Mouse (Mus musculus) right cerebral cortex, postnatal 36 days (tissue): ENCODE measurements around the gene Anapc2.
"Not testable (repeated sequence)": the region's sequence is repeated elsewhere in the genome, so short reads cannot be mapped to it uniquely, and the experiment has no call there.

Source experiments
- DNase-seq, 2 experiments: peaks; one replicate each; pipeline ENCODE4 v3.0.0; 2022; ENCODE audit warnings: low spot score in 2 of 2, mixed read lengths in 1 of 2

Gene Anapc2

DNA sequence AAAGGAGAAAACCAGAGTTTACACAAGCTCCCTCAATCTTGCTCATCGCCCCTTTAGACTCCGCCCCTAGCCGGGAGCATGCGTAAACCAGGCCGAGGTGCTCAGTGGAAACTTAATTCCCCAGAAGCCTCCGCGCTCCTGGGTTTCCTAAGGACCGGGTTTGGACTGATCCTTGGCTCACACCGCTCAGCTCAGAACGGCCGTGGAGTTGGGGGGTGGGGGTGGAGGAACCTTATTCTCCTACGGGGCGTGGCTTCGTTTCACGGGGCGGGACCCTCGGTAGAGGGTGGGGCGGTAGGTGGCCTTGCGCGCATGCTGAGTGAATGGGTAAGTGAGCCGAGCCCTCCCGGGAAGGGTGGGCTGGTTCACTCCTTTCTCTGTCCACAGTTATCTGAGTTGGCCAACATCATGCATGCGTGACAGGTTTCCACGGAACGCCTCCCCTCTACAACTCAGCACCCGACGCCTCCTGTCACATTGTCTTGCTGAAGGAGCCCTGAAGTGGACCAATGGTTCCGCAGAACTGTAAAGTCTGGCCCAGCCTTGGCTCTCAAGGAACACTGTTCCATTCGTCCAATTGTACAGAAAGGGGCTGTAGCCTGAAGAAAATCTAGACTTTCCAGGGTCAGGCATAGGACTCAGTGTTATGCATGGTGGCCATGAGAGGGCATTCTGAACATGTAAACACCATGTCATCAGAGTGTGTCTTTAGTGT, 31.4 kb upstream of the Anapc2 start:
- DNase-seq = peak; percentile 61 to 73

GRCm38 (mm10) chr2:25241438-25241775, 30.9 kb upstream of the Anapc2 start:
- no peak for DNase-seq

GRCm38 (mm10) chr2:25242101-25242506, 30.2 kb upstream of the Anapc2 start, which contains the start of the genes Rnf208 and Cysrt1:
Gene Rnf208 (plus strand): TSS chr2:25242255.
Gene Cysrt1 (minus strand): TSS chr2:25242452.
- no peak for DNase-seq

DNA sequence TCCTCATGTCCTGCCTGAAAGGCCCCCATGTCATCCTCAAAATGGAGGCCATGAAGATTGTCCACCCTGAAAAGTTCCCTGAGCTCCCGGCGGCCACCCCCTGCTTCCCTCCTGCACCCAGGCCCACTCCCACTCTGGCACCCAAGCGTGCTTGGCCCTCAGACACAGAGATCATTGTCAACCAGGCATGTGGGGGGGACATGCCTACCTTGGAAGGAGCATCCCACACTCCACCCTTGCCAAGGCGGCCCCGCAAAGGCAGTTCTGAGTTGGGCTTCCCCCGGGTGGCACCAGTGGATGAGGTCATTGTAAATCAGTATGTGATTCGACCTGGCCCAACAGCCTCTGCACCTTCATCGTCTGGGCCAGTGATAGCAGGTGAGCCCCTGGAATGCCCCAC, 28.9 kb upstream of the Anapc2 start:
- DNase-seq = no peak

- DNase-seq = no peak
Measured at GRCm38 (mm10) chr2:25244144-25244543, 28.1 kb upstream of the Anapc2 start.

- DNase-seq = no peak
Measured at GRCm38 (mm10) chr2:25246183-25247072, 25.9 kb upstream of the Anapc2 start, which contains the start of gene AL732309.1. Gene AL732309.1 (minus strand): TSS chr2:25246863.

- DNase-seq = no peak
Measured at GRCm38 (mm10) chr2:25252331-25252730, 19.9 kb upstream of the Anapc2 start.

GRCm38 (mm10) chr2:25255284-25255779, 16.9 kb upstream of the Anapc2 start, which contains the start of gene Tmem203:
Gene Tmem203 (plus strand): TSS chr2:25255439.
- peak; percentile 75 to 77 for DNase-seq

DNA sequence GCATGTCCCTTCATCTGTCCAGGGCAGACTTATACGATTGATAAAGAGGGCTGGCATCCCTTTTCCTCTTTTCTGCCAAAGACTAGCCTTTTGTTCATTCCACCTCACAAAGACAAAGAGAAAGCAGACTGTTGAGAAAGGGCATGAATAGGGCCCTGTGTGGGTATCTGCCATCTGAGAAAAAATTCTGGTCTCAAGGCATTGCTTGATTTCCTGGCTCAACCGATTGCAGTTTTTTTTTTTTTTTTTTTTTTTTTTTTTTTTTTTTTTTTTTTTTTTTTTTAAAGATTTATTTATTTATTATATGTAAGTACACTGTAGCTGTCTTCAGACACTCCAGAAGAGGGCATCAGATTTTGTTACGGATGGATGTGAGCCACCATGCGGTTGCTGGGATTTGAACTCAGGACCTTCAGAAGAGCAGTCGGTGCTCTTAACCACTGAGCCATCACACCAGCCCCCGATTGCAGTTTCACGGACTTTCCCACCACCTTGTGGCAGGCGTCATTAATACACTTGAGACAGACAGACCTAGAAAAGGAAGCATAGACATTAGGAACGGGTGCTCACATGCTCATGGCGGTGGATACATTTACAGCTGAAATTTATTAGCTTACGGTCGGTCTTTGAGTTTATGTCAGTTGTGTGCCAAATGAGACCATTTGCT, 15.7 kb upstream of the Anapc2 start:
- not testable (repeated sequence) for DNase-seq

- DNase-seq = not testable (repeated sequence)
Measured at GRCm38 (mm10) chr2:25257250-25257649, 15.0 kb upstream of the Anapc2 start.

GRCm38 (mm10) chr2:25258887-25259286, 13.4 kb upstream of the Anapc2 start:
- no peak for DNase-seq

DNA sequence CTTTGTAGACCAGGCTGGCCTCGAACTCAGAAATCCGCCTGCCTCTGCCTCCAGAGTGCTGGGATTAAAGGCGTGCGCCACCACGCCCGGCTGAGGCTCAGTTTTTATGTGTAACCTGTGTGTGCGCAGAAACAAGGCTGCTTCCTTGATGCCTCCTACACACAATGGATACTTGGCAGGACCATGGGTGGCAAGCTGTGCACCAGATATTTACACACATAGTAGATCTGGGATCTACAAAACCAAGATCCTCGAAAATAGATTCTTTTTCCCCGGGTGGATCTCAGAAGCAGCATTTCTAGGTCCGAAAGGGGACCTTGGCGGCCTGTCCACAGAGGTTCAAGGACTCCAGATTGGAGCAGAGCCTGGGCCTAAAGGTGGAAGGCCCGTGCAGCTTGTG, 10.4 kb upstream of the Anapc2 start:
- DNase-seq = peak in 1 of 2 experiments; percentile 42

- peak; percentile 94 to 97 for DNase-seq
Measured at GRCm38 (mm10) chr2:25262291-25262767, 9.9 kb upstream of the Anapc2 start, which contains the start of gene Tprn. Gene Tprn (plus strand): TSS chr2:25262618.

GRCm38 (mm10) chr2:25262795-25263622, 9.3 kb upstream of the Anapc2 start:
- DNase-seq = no peak

- no peak for DNase-seq
Measured at GRCm38 (mm10) chr2:25263623-25264285, 8.5 kb upstream of the Anapc2 start.

- DNase-seq = no peak
Measured at GRCm38 (mm10) chr2:25264286-25264660, 8.0 kb upstream of the Anapc2 start.

GRCm38 (mm10) chr2:25264851-25265250, 7.4 kb upstream of the Anapc2 start:
- DNase-seq = no peak

DNA sequence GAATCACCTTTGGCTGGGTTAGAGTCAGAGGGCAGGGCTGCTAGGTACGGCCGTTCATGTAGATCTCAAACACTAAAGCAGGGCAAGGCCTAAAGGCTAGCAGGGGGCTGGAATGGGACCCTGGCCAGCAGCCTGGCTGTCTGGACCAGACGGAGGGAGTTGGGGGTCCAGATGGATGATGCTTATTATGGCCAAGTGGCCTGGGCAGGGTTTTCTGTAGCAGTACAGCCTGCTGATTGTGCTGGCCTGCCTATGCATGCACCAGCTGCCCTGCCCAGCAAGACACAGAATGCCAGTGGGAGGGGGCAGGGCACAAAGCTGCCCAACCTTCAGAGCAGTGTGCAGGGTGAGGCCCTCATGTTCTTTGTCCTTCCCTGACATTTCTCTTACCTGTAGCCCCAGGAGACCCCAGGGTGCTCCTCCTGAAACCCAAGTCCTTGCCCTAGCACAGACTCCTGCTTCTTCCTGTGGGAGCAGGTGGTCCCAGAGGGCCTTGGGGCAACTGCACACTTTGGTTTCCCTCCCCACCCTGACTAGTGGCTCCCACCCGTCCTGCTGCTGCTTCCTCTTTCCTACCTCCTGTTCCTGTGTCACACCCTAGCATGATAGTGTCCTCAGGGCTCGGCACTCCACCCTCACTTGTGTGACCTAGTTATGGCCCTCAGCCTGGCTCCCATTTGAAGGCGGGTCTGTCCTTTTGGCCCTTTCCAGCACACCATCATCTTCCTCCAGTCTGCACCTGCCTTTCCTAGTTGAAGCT, 6.2 kb upstream of the Anapc2 start:
- no peak for DNase-seq

DNA sequence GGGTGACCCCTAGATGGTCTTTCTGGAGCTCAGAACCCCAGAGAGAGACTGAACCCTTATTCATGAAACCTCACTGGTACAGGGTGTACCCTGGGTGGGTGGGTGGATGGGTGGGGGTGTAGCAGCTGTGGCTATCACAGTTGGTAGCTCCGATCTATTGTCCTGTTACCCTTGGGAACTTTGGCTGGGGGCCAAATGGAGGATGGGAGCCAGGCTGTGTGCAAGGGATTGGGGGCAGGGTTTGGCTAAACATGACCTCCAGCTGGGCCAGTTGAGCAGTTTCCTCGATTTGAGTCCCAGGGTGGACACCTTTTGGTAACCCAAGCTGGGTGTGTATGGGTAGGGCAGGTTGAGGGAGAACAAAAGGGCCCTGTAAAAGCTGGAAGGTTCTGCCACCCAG, 5.6 kb upstream of the Anapc2 start:
- DNase-seq = no peak

- no peak for DNase-seq
Measured at GRCm38 (mm10) chr2:25267241-25267640, 5.0 kb upstream of the Anapc2 start.
